Mouse (Mus musculus) cortical plate, adult 2 months (tissue): Measurements from ENCODE around the gene Ms4a4b. TPM values are rescaled to one million over a fixed set of nuclear protein-coding genes. Genes with fewer than 3 reads are reported as not detected.
"Not testable (repeated sequence)": the region's sequence is repeated elsewhere in the genome, so short reads cannot be mapped to it uniquely, and the experiment has no call there.

ENCODE experiments used
- H3K27ac ChIP-seq: fragments of 200-500 bp; 2 replicates; pipeline ENCODE4 v1.5.1; 2012; ENCODE audit warnings: low read length, control low read depth, inconsistent platforms; ENCODE audit not compliant: insufficient read depth
- H3K4me1 ChIP-seq: fragments of 200-500 bp; 2 replicates; pipeline ENCODE4 v1.6.1; 2011; ENCODE audit warnings: low read length; ENCODE audit not compliant: control insufficient read depth, insufficient read depth
- H3K4me3 ChIP-seq: fragments of 200-500 bp; 2 replicates; pipeline ENCODE4 v1.5.1; 2011; ENCODE audit warnings: mild to moderate bottlenecking, low read length, control low read depth; ENCODE audit not compliant: insufficient read depth
- CTCF ChIP-seq: fragments of 200-500 bp; IDR thresholded peaks from 2 replicates; pipeline ENCODE4 v1.5.1; 2011; ENCODE audit warnings: mild to moderate bottlenecking, control low read depth, low read length; ENCODE audit not compliant: insufficient read depth; ENCODE audit errors: extremely low read depth
- POLR2A ChIP-seq: fragments of 200-500 bp; IDR thresholded peaks from 2 replicates; pipeline ENCODE4 v1.6.1; 2011; ENCODE audit warnings: mild to moderate bottlenecking, low read length, control low read depth; ENCODE audit not compliant: insufficient read depth; ENCODE audit errors: extremely low read depth
- polyA plus RNA-seq: library from polyadenylated mRNA; depleted of rRNA; stranded (reverse); fragments of >200 nt; gene quantifications from 2 replicates; pipeline ENCODE4 v1.2.3, GENCODE M21; 2012

Gene Ms4a4b
- polyA plus RNA-seq, 1 experiment = 0.44 TPM

DNA sequence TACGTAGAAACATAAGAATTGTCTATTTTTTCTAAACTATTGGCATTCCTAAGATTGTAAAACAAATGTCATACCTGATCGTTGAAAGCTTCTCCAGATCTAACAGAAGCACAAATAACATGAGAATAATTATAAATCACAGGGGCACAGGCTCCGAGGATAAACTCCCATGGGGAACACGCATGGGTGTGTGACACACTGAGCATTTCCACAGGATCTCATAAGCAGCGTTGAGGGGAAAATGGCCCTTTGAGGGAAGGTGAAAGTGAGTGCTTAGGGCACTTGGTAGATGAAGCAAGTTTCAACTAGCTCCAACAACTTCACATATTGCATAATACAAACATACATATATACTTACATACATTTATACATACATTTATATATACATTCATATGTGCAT, 611 bp downstream of the Ms4a4b start:
- TF ChIP-seq POLR2A = no peak
- no peak for TF ChIP-seq CTCF
- no peak overlapping the region for H3K4me3 ChIP-seq
- H3K27ac ChIP-seq = no peak overlapping the region
- no peaks in the 10 kb centered on the region for H3K4me1 ChIP-seq

DNA sequence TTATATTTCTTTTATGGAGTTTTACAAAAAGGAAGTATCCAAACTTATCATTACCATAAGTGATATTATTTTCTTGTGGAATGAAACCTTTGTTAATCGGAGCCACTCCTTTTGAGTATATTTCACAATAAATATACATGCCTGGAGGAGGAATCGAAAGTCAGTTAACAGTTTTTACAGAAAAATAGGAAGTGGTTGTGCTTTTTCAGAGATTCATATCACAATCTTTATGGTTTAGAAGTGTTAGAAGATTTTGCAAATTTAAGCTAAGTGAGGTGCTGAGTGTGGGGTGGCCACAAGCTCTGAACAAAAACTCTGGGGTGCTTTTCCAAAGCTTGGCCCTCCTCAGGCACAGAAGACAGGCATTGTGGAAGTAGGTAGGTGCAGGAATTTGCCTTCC, 3.9 kb downstream of the Ms4a4b start:
- TF ChIP-seq POLR2A (no peak), CTCF (no peak)
- no peak overlapping the region for H3K4me3 ChIP-seq
- H3K27ac ChIP-seq = no peak overlapping the region
- H3K4me1 ChIP-seq = no peaks in the 10 kb centered on the region

DNA sequence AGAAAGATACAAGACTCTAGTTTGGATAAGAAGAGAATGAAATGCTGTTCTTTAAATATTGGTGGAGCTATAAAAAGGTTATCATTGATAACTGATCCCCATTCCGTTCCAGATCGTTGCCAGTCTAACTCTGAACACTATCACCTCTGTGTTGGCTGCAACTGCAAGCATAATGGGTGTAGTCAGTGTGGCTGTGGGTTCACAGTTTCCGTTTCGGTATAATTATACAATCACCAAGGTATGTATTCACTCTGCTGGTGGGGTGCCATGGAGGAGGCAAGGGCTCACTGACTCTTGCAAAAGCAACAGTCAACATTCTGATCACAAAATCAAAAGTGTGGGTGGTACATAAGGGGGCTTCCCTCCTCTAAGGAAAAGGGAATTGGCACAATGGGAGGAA, 15.7 kb downstream of the Ms4a4b start:
- not testable (repeated sequence) for H3K4me1 ChIP-seq

DNA sequence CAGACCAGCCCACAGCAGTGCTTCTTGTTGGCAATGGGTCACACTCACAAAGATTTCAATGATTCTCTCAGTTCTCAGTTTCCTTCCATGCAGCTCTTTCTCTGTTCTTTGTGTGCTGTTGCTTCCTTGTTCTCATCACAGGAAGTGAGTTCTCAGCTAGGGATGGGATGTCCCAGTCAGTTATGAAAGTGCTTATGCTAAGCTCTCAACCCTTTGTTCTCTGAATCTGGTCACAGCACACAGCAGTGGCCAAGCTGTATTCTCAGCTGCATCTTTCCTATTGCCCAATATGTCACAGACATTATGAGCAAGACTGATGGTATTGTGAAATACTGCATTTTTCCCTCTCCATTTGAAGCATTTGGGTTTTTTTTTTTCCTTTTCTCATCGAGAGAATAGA, 21.4 kb downstream of the Ms4a4b start:
- H3K27ac ChIP-seq, H3K4me1 ChIP-seq, H3K4me3 ChIP-seq: not testable (repeated sequence)

More for the DNA sequence above, 15.7 kb downstream of the Ms4a4b start:
- H3K4me3 ChIP-seq, H3K27ac ChIP-seq: not testable (repeated sequence)

DNA sequence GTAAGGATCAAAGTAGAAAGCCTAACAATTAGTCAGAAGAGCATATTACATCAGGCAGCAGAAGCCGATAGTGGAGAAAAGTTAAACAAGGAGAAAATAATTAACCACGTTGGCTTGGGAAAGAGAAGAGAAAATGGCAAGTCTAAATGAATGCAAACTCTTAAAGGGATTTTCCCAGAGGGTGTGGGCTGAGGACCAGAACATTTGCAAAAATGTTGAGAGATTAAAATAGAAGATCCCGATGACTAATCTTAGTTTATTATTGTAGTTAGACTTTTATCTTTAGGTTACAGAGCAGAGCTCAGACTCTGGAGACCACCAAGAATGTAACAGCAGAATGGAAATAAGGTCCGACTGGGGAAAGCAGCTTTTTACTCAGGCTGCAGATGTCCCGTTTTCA, 23.1 kb downstream of the Ms4a4b start:
- TF ChIP-seq CTCF (no peak), POLR2A (no peak)
- no peaks in the 10 kb centered on the region; the same call in 1 of the 2 replicates for H3K4me1 ChIP-seq
- H3K27ac ChIP-seq = no peak overlapping the region
- H3K4me3 ChIP-seq = no peak overlapping the region

DNA sequence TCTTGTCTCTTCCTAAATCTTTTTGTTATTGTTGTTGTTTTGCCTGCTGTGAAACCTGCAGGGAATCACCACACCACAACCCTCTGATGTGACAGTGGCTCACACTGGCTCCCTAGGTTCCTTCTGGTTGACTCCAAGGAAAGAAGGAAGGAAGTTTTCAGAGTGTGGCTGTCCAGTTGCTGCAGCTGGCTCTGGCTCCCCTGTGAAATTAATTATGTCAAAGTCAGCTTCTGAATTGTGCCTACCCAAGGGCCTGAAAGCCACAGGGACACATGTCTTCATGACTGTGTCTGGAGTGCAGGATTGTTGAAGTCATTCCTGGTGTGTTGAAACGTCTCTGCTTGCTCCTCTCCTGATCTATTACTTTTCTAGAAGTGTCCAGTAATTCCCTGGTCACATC, 25.0 kb downstream of the Ms4a4b start:
- not testable (repeated sequence) for H3K27ac ChIP-seq, H3K4me3 ChIP-seq, H3K4me1 ChIP-seq

GRCm38 (mm10) chr19:11469215-11469614, 25.9 kb downstream of the Ms4a4b start, which contains the start of gene Ms4a6c:
Gene Ms4a6c, plus strand, starts transcription at chr19:11469366.
- H3K27ac ChIP-seq, H3K4me1 ChIP-seq, H3K4me3 ChIP-seq: not testable (repeated sequence)

DNA sequence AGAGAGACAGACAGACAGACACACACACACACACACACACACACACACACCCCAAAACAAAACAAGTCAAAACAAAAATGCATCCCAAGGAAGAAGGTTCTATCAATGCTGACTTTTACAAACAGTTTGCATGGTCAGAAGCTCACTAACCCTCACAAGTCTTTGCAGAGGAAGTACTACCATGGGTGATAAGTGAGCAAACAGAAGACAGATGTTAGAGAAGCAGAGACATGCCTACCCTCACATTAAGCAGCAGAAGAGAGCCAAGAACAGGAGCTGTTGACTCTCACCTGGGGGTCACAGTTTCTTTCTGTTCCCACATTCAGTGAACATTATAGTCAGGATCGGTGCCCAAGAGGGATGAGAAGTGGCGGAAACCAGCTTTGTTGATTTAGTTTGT, 36.4 kb downstream of the Ms4a4b start:
- TF ChIP-seq CTCF (no peak), POLR2A (no peak)
- Histone ChIP-seq H3K4me3 (no peak overlapping the region), H3K27ac (no peak overlapping the region), H3K4me1 (no peaks in the 10 kb centered on the region)

GRCm38 (mm10) chr19:11482684-11483083, 39.3 kb downstream of the Ms4a4b start:
- TF ChIP-seq CTCF (no peak), POLR2A (no peak)
- H3K4me3 ChIP-seq = no peak overlapping the region
- H3K4me1 ChIP-seq = no peaks in the 10 kb centered on the region
- H3K27ac ChIP-seq = no peak overlapping the region

DNA sequence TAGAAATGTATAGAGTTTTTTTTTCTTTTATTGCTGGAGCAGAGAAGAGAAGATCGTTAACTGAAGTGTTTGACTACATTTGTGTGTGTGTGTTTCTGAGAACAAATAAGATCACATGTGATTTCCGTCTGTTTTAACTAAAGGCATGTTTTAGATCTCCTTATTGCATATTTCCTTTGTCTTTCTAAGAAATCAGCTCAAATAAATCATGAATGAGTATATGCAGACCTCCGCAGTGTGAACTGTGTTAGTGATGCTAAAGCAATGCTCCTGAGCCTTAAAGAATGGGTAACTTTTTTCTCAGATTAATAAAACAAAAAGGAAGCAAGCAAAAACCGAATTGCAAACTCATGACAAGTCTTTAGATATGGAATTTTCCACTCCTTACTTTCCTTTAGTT, 40.6 kb downstream of the Ms4a4b start:
- no peak overlapping the region for H3K27ac ChIP-seq
- H3K4me1 ChIP-seq = no peaks in the 10 kb centered on the region
- no peak for TF ChIP-seq CTCF
- no peak for TF ChIP-seq POLR2A
- no peak overlapping the region for H3K4me3 ChIP-seq

DNA sequence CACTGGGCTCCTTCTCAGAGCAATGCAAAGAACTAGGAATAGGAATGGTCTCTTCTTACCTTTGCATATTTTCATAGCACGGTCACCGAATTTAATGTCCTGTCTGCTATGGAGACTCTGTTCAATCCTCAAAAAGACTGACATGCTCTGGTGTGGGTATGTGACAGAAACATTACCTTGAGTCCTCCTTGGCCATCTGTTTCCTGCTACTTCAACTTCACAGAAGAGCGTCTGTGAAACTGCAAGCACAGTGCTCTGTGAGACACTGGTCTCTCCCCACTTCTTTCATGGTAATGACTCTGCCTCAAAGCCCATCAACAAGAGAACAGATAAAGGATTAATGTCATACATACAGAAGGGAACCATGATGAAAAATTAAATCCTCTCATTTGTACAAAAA, 41.0 kb downstream of the Ms4a4b start:
- no peak for TF ChIP-seq CTCF
- no peak for TF ChIP-seq POLR2A
- Histone ChIP-seq H3K4me3 (no peak overlapping the region), H3K4me1 (no peaks in the 10 kb centered on the region), H3K27ac (no peak overlapping the region)

- Histone ChIP-seq H3K4me1 (no peaks in the 10 kb centered on the region), H3K27ac (no peak overlapping the region; the same call in 1 of the 2 replicates), H3K4me3 (no peak overlapping the region)
- TF ChIP-seq CTCF (no peak), POLR2A (no peak)
These were observed 41.9 kb downstream of the Ms4a4b start for GRCm38 (mm10) chr19:11485266-11485665.
